Mouse (Mus musculus): ENCODE data around the gene Furin. TPM values are rescaled to one million over a fixed set of nuclear protein-coding genes. Genes with fewer than 3 reads are reported as not detected.

The Furin gene
- total RNA-seq, 2 experiments from 2014 or later: 143 to 158 TPM

- no peak for DNase-seq (ENCODE audit: low spot score in 2 of 2)
Observed at GRCm38 (mm10) chr7:80373850-80374249, 31.4 kb downstream of the Furin start.

GRCm38 (mm10) chr7:80373352-80373751 is 31.9 kb downstream of the Furin start:
- DNase-seq (ENCODE audit: low spot score in 2 of 2): no peak

- no peak for DNase-seq (ENCODE audit: low spot score in 2 of 2)
Observed at GRCm38 (mm10) chr7:80372667-80373066, 32.6 kb downstream of the Furin start.

- no peak for DNase-seq (ENCODE audit: low spot score in 2 of 2)
Observed at GRCm38 (mm10) chr7:80372166-80372565, 33.1 kb downstream of the Furin start.

GRCm38 (mm10) chr7:80371041-80371751 is 34.0 kb downstream of the Furin start, which contains the start of gene Man2a2:
Man2a2 (minus strand) TSS chr7:80371375.
- DNase-seq (ENCODE audit: low spot score in 2 of 2): peak; percentile 84 to 87

- peak; percentile 79 to 81 for DNase-seq (ENCODE audit: low spot score in 2 of 2)
Observed at GRCm38 (mm10) chr7:80370649-80371040, 34.6 kb downstream of the Furin start.

- DNase-seq (ENCODE audit: low spot score in 2 of 2): no peak
Observed at GRCm38 (mm10) chr7:80369967-80370431, 35.2 kb downstream of the Furin start.

GRCm38 (mm10) chr7:80369461-80369860 is 35.8 kb downstream of the Furin start:
- DNase-seq (ENCODE audit: low spot score in 2 of 2): no peak

- no peak for DNase-seq (ENCODE audit: low spot score in 2 of 2)
Observed at GRCm38 (mm10) chr7:80368635-80369421, 36.4 kb downstream of the Furin start.

GRCm38 (mm10) chr7:80368009-80368408 is 37.2 kb downstream of the Furin start:
- DNase-seq (ENCODE audit: low spot score in 2 of 2): no peak

- DNase-seq (ENCODE audit: low spot score in 2 of 2): no peak
Observed at GRCm38 (mm10) chr7:80367232-80367631, 38.0 kb downstream of the Furin start.

GRCm38 (mm10) chr7:80365759-80366158 is 39.5 kb downstream of the Furin start:
- DNase-seq (ENCODE audit: low spot score in 2 of 2): no peak

- DNase-seq (ENCODE audit: low spot score in 2 of 2): no peak
Observed at GRCm38 (mm10) chr7:80360435-80360834, 44.8 kb downstream of the Furin start.

- no peak for DNase-seq (ENCODE audit: low spot score in 2 of 2)
Observed at GRCm38 (mm10) chr7:80358039-80358438, 47.2 kb downstream of the Furin start.

GRCm38 (mm10) chr7:80357156-80357555 is 48.1 kb downstream of the Furin start:
- no peak for DNase-seq (ENCODE audit: low spot score in 2 of 2)

- DNase-seq (ENCODE audit: low spot score in 2 of 2): no peak
Observed at GRCm38 (mm10) chr7:80356351-80356750, 48.9 kb downstream of the Furin start.

- DNase-seq (ENCODE audit: low spot score in 2 of 2): no peak
Observed at GRCm38 (mm10) chr7:80352920-80353319, 52.3 kb downstream of the Furin start.

GRCm38 (mm10) chr7:80350808-80351207 is 54.4 kb downstream of the Furin start:
- no peak for DNase-seq (ENCODE audit: low spot score in 2 of 2)

GRCm38 (mm10) chr7:80347670-80348586 is 57.3 kb downstream of the Furin start:
- no peak for DNase-seq (ENCODE audit: low spot score in 2 of 2)

GRCm38 (mm10) chr7:80346830-80347229 is 58.4 kb downstream of the Furin start:
- no peak for DNase-seq (ENCODE audit: low spot score in 2 of 2)

- DNase-seq (ENCODE audit: low spot score in 2 of 2): no peak
Observed at GRCm38 (mm10) chr7:80346173-80346572, 59.1 kb downstream of the Furin start.
